Mouse (Mus musculus): ENCODE measurements around the gene Olfr823. TPM values are rescaled to one million over a fixed set of nuclear protein-coding genes. Genes with fewer than 3 reads are reported as not detected.

Olfr823 gene
- polyA plus RNA-seq (2017; shearing (Covaris generic)) = not detected

DNA sequence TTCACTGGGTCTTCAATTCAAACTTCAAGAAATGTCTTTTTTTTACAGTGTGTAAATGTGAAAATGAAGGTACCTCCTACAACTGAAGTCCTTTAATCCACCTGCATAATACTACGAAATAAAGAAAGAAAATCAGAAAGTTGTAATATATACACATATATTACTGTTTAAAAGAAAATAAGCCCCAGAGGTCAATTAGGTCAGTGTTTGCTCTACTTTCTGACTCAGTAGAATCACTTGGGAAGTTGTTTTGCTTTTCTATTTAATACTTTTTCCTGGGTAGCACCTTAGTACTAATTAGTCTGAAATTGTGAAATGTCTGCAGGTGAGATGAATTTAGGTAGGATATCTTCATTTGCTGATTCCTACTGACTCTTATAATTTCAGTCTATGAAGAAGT is at the start of gene Olfr823:
TSS of gene Olfr823 (minus strand) at position 101 of the 400 bp plus-strand sequence.

DNA sequence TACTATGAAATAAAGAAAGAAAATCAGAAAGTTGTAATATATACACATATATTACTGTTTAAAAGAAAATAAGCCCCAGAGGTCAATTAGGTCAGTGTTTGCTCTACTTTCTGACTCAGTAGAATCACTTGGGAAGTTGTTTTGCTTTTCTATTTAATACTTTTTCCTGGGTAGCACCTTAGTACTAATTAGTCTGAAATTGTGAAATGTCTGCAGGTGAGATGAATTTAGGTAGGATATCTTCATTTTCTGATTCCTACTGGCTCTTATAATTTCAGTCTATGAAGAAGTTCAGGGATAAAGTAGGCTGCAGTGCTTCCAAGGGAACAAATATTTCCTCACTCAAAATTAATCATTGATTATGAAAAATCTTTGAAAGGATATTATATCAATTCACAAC is 14.7 kb upstream of the Olfr823 start, which contains the start of gene Olfr824:
TSS of gene Olfr824 (minus strand) at position 101 of the 400 bp plus-strand sequence.

DNA sequence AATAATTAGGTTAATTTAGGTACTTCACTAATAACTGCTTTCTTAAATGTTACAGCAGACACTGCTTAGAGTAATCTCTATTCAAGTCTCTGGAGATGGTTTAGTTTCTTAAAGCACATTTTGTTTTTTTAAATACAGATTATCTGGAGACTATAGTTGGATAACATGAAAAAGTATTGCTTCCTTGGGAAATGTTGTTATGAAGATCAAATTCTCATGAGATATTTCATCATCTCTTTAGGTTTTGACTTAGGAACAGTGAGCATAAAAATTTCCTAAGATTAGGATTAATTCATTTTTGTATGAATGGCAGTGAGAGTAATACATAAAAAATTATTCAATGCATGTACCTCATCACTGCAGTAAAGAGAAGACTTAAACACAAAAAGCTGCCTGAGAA is 44.3 kb downstream of the Olfr823 start, which contains the start of gene Olfr822:
TSS of gene Olfr822 (plus strand) at position 301 of the 400 bp plus-strand sequence.

Other genes with a start within 250 kb of the Olfr823 start
- 0.09 TPM for gene Olfr814, start 235.5 kb downstream of the Olfr823 start, polyA plus RNA-seq (2017; shearing (Covaris generic))
- not detected for gene Olfr815, start 209.5 kb downstream of the Olfr823 start, polyA plus RNA-seq (2017; shearing (Covaris generic))
- 0.34 TPM for gene Olfr816, start 199.8 kb downstream of the Olfr823 start, polyA plus RNA-seq (2017; shearing (Covaris generic))
- not detected for gene Olfr818, start 166.3 kb downstream of the Olfr823 start, polyA plus RNA-seq (2017; shearing (Covaris generic))
- not detected for gene Olfr819, start 148.1 kb downstream of the Olfr823 start, polyA plus RNA-seq (2017; shearing (Covaris generic))
- not detected for gene Olfr247, start 139.2 kb downstream of the Olfr823 start, polyA plus RNA-seq (2017; shearing (Covaris generic))
- 0.21 TPM for gene Gm10310, start 130.3 kb downstream of the Olfr823 start, polyA plus RNA-seq (2017; shearing (Covaris generic))
- not detected for gene Olfr820, start 102.8 kb downstream of the Olfr823 start, polyA plus RNA-seq (2017; shearing (Covaris generic))
- not detected for gene Olfr821, start 85.0 kb downstream of the Olfr823 start, polyA plus RNA-seq (2017; shearing (Covaris generic))
- 0.14 TPM for gene Olfr822, start 44.2 kb downstream of the Olfr823 start, polyA plus RNA-seq (2017; shearing (Covaris generic))
- gene Olfr824, start 14.6 kb upstream of the Olfr823 start, polyA plus RNA-seq (2017; shearing (Covaris generic)) = not detected
- not detected for gene Olfr825, start 51.4 kb upstream of the Olfr823 start, polyA plus RNA-seq (2017; shearing (Covaris generic))
- 0.30 TPM for gene Olfr826, start 68.8 kb upstream of the Olfr823 start, polyA plus RNA-seq (2017; shearing (Covaris generic))
- gene Olfr827, start 99.0 kb upstream of the Olfr823 start, polyA plus RNA-seq (2017; shearing (Covaris generic)) = not detected
- not detected for gene Neurod4, start 164.9 kb upstream of the Olfr823 start, polyA plus RNA-seq (2017; shearing (Covaris generic))
- 208 TPM for gene Tespa1, start 207.5 kb upstream of the Olfr823 start, polyA plus RNA-seq (2017; shearing (Covaris generic))